Mouse (Mus musculus) midbrain, embryonic 15.5 days (tissue): Measurements from ENCODE around the gene Nova1. TPM values are rescaled to one million over a fixed set of nuclear protein-coding genes. Genes with fewer than 3 reads are reported as not detected.

ENCODE experiments used
- ATAC-seq: fragments of 200-750 bp; cut with Nextera tagmentation; replicated peaks from 2 replicates; pipeline ENCODE4 v1.8.0; 2017; ENCODE audit warnings: moderate TSS enrichment
- H3K27ac ChIP-seq: fragments of 300-500 bp; sonication (generic); 2 replicates; pipeline ENCODE4 v1.5.1; 2015; ENCODE audit warnings: mild to moderate bottlenecking, inconsistent platforms
- H3K27me3 ChIP-seq: fragments of 300-500 bp; sonication (generic); replicated peaks from 2 replicates; pipeline ENCODE4 v1.6.1; 2015; ENCODE audit warnings: inconsistent platforms
- H3K36me3 ChIP-seq: fragments of 300-500 bp; sonication (generic); replicated peaks from 2 replicates; pipeline ENCODE4 v1.6.1; 2015; ENCODE audit warnings: inconsistent platforms
- H3K4me1 ChIP-seq: fragments of 300-500 bp; sonication (generic); 2 replicates; pipeline ENCODE4 v1.6.1; 2015; ENCODE audit warnings: inconsistent platforms
- H3K4me2 ChIP-seq: fragments of 300-500 bp; sonication (generic); 2 replicates; pipeline ENCODE4 v1.6.1; 2015; ENCODE audit warnings: inconsistent platforms, mild to moderate bottlenecking, moderate library complexity
- H3K4me3 ChIP-seq: fragments of 300-500 bp; sonication (generic); 2 replicates; pipeline ENCODE4 v1.5.1; 2015; ENCODE audit warnings: mild to moderate bottlenecking, inconsistent platforms
- H3K9ac ChIP-seq: fragments of 300-500 bp; sonication (generic); 2 replicates; pipeline ENCODE4 v1.6.1; 2015; ENCODE audit warnings: mild to moderate bottlenecking, inconsistent platforms
- H3K9me3 ChIP-seq: fragments of 300-500 bp; sonication (generic); 2 replicates; pipeline ENCODE4 v1.6.1; 2016; ENCODE audit warnings: inconsistent platforms
- WGBS: fragments of 180-500 bp; shearing (Covaris S2); methylation state at CpG from one replicate; pipeline ENCODE4 v1.1.7; 2015; ENCODE audit warnings: mixed read lengths; 5-methylcytosine and 5-hydroxymethylcytosine counted together
- polyA plus RNA-seq: library from polyadenylated mRNA; unstranded; fragments of >200 nt; fragmentation: Nextera tagmentation; extraction: Ambion mirVana; gene quantifications from 2 replicates; pipeline ENCODE4 v1.2.1, GENCODE M21; 2015

Gene Nova1
- polyA plus RNA-seq, 1 experiment from 2014 or later = 117 TPM

DNA sequence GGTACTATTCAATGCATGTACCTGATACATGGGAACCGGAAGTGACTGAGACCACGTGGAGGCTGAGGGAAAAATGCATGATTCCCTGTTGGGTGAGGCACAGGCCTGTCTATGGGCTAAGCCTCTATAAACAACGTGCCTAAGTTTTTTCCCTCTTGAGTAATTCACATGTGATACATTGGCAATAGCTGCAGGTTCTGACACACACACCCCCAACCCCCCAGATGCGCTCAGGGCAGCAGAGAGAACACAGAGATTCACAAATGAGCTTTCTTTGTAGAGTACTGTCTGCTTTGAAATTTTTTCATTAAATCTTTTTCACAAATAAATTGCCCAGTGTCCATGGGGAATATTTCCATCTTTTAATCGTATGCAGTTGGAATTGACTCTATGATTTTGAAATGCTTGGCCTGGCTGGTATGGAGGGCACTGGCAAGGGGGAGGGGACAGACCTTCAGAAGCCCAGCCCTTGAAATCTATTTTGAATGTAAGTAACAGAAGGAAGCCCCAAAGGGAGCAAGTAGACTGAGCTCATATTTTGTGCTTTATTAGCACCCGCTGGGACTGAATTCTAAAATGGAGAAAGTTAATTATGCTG lies 173.3 kb downstream of the Nova1 start:
- ATAC-seq = peak; percentile 76
- Histone ChIP-seq H3K27me3 (no peaks in the 10 kb centered on the region), H3K9me3 (no peaks in the 10 kb centered on the region), H3K4me2 (no peak overlapping the region), H3K4me1 (peaks cover 20% of the 10 kb centered on the region), H3K9ac (no peak overlapping the region), H3K4me3 (no peak overlapping the region), H3K36me3 (no peaks in the 10 kb centered on the region), H3K27ac (peak overlapping the region; percentile 73)
- WGBS = 35% methylated on average over 6 of the region's 6 CpGs
